Mouse (Mus musculus) neural tube, embryonic 12.5 days (tissue): ENCODE measurements at regions not wholly inside any gene's neighbourhood (a gene's known extent, or its start where the extent isn't known, plus 50 kb on each side); places are given as distances from the start of the nearest gene placed in this dataset.
A peak's percentile ranks its signal among the peaks of the same experiment; 100 is the strongest.

Source experiments
- ATAC-seq: fragments of 200-750 bp; cut with Nextera tagmentation; 2 replicates; pipeline ENCODE4 v1.8.0; 2017; ENCODE audit warnings: low read depth, mild to moderate bottlenecking, moderate TSS enrichment, moderate library complexity; ENCODE audit not compliant: low FRiP score
- H3K27ac ChIP-seq: fragments of 300-500 bp; sonication (generic); 2 replicates; pipeline ENCODE4 v1.5.1; 2016
- H3K27me3 ChIP-seq: fragments of 300-500 bp; sonication (generic); replicated peaks from 2 replicates; pipeline ENCODE4 v1.6.1; 2016; ENCODE audit warnings: mild to moderate bottlenecking
- H3K36me3 ChIP-seq: fragments of 300-500 bp; sonication (generic); 2 replicates; pipeline ENCODE4 v1.6.1; 2016; ENCODE audit warnings: mild to moderate bottlenecking
- H3K4me1 ChIP-seq: fragments of 300-500 bp; sonication (generic); 2 replicates; pipeline ENCODE4 v1.6.1; 2016
- H3K4me2 ChIP-seq: fragments of 300-500 bp; sonication (generic); replicated peaks from 2 replicates; pipeline ENCODE4 v1.6.1; 2016; ENCODE audit warnings: mild to moderate bottlenecking
- H3K4me3 ChIP-seq: fragments of 300-500 bp; sonication (generic); 2 replicates; pipeline ENCODE4 v1.5.1; 2016
- H3K9ac ChIP-seq: fragments of 300-500 bp; sonication (generic); 2 replicates; pipeline ENCODE4 v1.6.1; 2016; ENCODE audit warnings: mild to moderate bottlenecking
- H3K9me3 ChIP-seq: fragments of 300-500 bp; sonication (generic); 2 replicates; pipeline ENCODE4 v1.6.1; 2016; ENCODE audit warnings: mild to moderate bottlenecking
- WGBS: fragments of 180-500 bp; shearing (Covaris S2); methylation state at CpG from one replicate; pipeline ENCODE4 v1.1.7; 2016; 5-methylcytosine and 5-hydroxymethylcytosine counted together

DNA sequence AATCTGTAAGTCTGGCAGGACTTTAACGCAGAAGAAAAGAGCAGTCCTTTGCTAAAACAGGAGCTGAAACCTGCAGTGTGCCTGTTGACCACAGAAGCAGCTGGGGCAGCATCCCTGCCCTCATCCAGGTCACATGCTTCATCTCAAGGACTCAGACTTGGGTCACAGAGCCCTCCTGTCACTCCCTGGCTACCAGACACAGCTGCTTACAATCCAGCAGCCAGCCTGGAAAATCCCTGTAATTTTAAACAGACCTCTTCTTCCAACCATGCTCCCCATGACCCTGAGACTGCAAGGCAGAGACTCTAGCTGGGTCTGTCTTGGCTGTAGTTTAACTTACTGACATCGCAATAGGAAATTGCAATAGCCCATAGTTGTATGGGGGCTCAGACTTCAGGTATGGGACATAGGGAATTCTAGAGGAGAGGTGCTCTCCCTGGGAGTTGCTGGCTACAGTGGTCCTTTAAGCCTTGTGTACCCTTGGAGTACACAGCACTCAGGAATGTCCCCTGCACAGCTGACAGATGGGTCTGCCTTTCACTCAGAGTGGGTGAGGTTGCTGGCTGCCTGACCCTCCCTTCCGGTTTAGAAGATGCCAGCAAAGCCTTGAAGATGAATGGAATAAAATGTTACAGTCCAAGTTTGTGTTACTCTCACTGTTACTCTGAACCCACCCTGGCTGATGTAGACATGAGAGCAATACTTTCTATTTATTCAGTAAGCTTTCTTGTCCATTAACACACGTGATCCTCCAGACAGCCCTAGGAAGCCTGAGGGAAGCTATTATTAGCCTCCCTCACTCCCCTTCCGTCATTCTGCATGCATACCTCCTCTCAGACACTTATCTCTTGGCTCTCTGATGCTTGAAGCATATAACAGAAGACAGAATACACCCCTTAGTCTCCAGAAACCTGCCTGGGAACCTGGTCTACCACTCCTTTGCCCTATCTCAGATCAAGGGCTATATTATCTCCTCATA lies 159.7 kb downstream of the Sox11 start:
- H3K4me3 ChIP-seq: no peak overlapping the region
- WGBS: 51% methylated on average over 5 of the region's 5 CpGs
- no peak overlapping the region for H3K27ac ChIP-seq
- no peaks in the 10 kb centered on the region for H3K36me3 ChIP-seq
- no peak overlapping the region for H3K4me2 ChIP-seq
- no peak overlapping the region for H3K9ac ChIP-seq
- H3K9me3 ChIP-seq: no peaks in the 10 kb centered on the region
- H3K27me3 ChIP-seq: no peaks in the 10 kb centered on the region
- peaks cover 18% of the 10 kb centered on the region for H3K4me1 ChIP-seq
- ATAC-seq: no peak

DNA sequence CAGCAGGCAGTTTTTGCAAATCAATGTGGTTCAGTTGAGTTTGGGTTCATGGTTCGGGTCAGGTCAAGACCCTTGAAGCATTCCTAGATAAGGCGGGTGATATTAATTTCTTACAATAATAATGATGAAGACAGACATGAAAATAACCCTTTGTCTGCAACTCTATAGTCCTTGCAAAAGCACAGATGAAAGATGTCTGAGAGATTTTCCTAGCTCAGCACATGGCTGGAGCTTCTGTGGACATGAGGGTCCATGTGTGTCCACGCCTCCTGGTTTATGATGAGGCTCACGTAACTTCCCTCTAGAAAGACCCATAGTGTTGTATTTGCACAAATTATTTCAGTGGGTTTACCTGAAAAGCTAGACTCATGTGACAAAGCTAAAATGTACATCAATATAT lies 168.8 kb downstream of the Sox11 start:
- H3K4me3 ChIP-seq: no peak overlapping the region
- 90% methylated on average over 4 of the region's 4 CpGs for WGBS
- H3K27me3 ChIP-seq: no peaks in the 10 kb centered on the region
- ATAC-seq: no peak
- no peaks in the 10 kb centered on the region for H3K9me3 ChIP-seq
- no peaks in the 10 kb centered on the region for H3K4me1 ChIP-seq
- no peaks in the 10 kb centered on the region for H3K36me3 ChIP-seq
- no peak overlapping the region for H3K9ac ChIP-seq
- no peak overlapping the region for H3K27ac ChIP-seq
- H3K4me2 ChIP-seq: no peak overlapping the region

DNA sequence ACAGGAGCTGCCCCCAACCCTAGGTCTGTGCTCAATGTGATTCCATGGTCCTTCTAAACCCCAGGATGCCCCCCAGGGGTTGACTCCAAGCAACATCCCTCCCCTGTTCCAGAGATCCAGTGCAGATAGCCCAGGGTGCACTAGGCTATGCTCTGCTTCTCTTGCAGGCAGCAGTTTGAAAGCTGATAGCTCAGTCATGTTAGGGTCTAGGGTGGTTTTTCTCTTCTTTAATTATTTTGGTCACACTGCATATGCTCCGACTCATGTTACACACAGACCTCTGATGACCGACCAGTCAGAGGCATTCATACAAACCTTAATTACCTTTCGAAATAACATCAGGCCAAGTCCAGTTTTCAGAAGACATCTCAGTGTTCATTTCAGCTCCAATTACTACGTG lies 169.2 kb downstream of the Sox11 start:
- H3K27ac ChIP-seq: no peak overlapping the region
- H3K9me3 ChIP-seq: no peaks in the 10 kb centered on the region
- no peaks in the 10 kb centered on the region for H3K4me1 ChIP-seq
- ATAC-seq: no peak
- no peaks in the 10 kb centered on the region for H3K36me3 ChIP-seq
- 76% methylated on average over 4 of the region's 4 CpGs for WGBS
- no peak overlapping the region for H3K4me3 ChIP-seq
- H3K9ac ChIP-seq: no peak overlapping the region
- H3K27me3 ChIP-seq: no peaks in the 10 kb centered on the region
- H3K4me2 ChIP-seq: no peak overlapping the region

DNA sequence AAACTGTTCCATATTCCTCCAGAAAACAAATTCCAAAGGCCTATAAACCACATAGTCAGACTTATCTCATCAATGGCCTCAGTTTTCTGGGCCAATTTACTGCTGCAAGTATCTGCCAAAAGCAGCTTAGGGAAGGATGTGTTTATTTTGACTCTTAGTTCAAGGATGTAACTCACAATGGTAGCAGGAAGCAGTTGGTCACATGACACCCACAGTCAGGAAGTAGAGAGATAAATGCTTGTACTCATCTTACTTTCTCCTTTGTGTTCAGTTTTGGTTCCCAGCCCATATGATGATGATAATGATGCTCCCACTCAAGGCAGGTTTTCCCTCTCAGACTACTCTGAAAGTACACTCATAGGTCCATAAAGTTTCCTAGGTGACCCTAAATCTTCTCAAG lies 170.8 kb downstream of the Sox11 start:
- H3K27ac ChIP-seq: no peak overlapping the region
- ATAC-seq: no peak
- H3K4me1 ChIP-seq: no peaks in the 10 kb centered on the region
- no peak overlapping the region for H3K4me3 ChIP-seq
- no peak overlapping the region for H3K9ac ChIP-seq
- no peaks in the 10 kb centered on the region for H3K9me3 ChIP-seq
- H3K27me3 ChIP-seq: no peaks in the 10 kb centered on the region
- no peaks in the 10 kb centered on the region for H3K36me3 ChIP-seq
- no peak overlapping the region for H3K4me2 ChIP-seq

DNA sequence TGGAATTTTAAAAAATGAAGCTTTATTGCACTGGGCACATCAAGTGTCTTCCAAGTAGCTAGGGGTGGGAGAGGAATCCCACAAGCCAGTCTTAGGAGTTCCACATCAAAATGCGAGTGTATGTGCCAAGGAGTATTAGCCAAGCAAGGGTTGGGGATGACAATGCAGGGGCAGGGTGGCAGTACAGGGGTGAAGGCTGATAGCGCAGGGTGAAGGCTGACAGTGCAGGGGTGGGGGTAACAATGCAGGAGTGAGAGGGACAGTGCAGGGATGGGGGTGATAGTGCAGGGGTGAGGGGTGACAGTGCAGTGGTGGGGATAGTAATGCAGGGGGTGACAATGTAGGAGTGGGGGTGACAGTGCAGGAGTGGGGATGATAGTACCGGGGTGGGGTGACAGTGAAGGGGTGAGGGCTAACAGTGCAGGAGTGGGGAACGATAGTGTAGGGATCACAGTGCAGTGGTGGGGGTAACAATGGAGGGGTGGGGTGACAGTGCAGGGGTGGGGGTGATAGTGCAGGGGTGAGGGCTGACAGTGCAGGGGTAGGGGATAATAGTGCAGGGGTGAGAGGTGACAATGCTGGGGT lies 177.4 kb downstream of the Sox11 start:
- H3K9ac ChIP-seq: no peak overlapping the region
- whole genome bisulfite sequencing: 91% methylated on average over 4 of the region's 4 CpGs
- no peaks in the 10 kb centered on the region for H3K9me3 ChIP-seq
- H3K4me2 ChIP-seq: no peak overlapping the region
- H3K4me3 ChIP-seq: no peak overlapping the region
- 0 out of 2 replicates have a peak, but pooled peaks cover 2% of the 10 kb centered on the region for H3K4me1 ChIP-seq
- no peak for ATAC-seq
- no peaks in the 10 kb centered on the region for H3K27me3 ChIP-seq
- no peak overlapping the region for H3K27ac ChIP-seq
- no peaks in the 10 kb centered on the region for H3K36me3 ChIP-seq

DNA sequence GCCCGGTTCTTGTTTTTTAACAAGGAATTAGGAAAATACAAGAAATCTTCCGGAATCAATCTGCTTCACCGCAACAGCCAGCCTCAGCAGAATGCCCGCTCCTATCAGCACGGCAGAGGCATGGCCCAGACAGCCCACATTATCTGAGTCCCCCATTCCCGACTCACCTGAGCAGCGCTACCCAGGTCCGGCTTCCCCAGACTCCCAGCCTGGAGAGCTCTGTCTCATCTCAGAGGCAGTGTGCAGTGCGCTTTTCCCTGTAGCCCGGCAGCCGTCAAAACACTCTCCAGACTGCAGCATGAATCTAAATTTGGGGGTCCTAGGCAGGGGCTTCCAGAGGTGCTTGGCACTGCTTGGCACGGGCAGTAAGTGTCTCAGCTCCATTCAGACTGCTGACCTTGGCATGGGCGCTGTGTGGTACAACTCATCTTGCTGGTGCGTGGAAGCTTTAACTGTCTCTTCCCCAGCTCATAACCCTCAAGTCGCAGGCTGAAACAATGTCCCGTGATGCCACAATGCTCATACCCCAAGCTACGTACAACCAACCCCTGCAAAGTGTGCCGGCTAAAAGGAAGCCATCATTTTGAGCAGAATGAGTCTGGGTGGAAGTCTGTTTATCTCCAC lies 182.2 kb downstream of the Sox11 start:
- Histone ChIP-seq H3K4me1 (peaks cover 10% of the 10 kb centered on the region), H3K4me2 (no peak overlapping the region), H3K9me3 (no peaks in the 10 kb centered on the region), H3K36me3 (no peaks in the 10 kb centered on the region), H3K27me3 (no peaks in the 10 kb centered on the region), H3K9ac (0 out of 2 replicates have a peak overlapping the region, but pooled peaks have one; percentile 27), H3K4me3 (no peak overlapping the region), H3K27ac (no peak overlapping the region)
- ATAC-seq: no peak
- 87% methylated on average over 18 of the region's 18 CpGs for WGBS

DNA sequence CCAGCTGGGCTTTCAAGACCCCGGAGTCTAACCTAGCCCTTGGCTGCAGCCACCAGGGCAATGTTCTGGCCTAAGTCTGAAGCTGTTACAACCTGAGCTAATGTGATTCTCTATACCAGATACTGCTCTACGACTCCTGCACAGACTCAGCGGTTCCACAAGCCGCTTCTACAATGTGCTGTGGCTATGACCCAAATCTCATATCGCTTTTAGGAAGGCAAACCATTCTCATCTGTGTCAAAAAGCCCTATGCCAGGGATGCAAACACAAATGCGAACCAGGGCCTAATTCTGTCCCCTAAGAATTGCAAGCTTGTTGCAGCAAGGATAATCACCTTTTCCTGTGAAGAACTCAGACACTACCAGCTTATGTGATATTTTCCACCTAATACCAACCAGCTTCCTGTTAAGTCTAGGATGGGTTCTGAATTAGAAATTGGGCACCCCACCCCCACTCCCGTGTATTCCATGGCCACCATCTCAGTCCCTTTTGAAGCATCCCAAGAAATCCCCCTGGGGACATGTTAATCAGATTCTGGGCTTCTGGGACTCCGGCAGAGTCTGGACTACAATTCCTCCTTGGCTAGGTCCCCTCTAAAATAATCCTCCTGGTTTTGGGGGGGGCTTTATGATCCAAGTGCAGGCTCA lies 182.8 kb downstream of the Sox11 start:
- ATAC-seq: no peak
- Histone ChIP-seq H3K4me1 (peaks cover 16% of the 10 kb centered on the region), H3K36me3 (no peaks in the 10 kb centered on the region), H3K4me3 (no peak overlapping the region), H3K27ac (no peak overlapping the region), H3K27me3 (no peaks in the 10 kb centered on the region), H3K9me3 (no peaks in the 10 kb centered on the region), H3K4me2 (no peak overlapping the region), H3K9ac (0 out of 2 replicates have a peak overlapping the region, but pooled peaks have one; percentile 27)
- 78% methylated on average over 8 of the region's 8 CpGs for WGBS

DNA sequence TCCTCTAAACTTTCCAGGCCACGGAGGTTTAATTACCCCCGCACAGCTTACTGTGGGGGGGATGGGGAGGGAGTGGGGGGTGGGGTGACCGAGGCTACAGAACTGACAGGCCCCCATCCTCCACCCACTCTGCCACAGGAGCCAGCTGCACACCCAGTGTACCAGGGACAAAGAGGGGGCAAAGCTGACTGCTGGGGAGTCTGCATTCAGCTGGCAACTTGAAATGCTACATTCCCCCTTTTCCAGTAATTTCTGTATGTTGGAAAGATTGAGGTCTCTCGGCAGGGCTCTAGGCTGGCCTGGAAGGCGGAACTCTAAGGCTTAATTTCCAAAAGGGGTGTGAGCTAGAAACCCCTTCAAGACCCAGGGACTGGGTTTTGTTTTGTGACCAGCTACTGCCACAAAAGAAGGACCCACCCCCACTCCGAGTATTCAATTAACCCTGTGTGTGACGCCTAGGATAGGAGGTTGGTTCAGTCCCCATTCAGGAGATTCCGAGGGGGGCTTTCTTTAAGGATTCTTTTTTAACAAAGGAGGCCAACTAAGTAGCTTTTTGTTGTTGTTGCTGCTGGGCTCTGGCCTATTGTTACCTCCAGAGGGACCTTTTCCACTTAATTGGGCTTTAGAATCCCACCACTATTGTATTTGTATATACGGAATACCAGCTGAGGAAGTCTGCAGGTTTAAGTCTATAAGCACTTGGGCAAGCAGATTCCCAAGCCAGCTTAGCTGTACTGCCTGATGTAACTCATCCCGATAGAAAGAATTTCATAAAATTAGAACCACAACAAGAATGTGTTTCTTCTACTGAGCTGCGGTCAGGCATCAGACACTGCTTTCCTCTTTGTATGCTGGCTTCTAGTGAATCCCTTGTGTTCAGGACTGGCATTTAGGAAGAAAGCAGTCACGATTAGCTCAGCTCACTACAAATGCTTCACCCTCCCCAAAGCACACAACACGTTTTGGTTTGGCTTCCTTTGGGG lies 191.2 kb downstream of the Sox11 start:
- no peaks in the 10 kb centered on the region for H3K27me3 ChIP-seq
- H3K4me1 ChIP-seq: peaks cover 36% of the 10 kb centered on the region
- 11% methylated on average over 13 of the region's 13 CpGs for WGBS
- H3K27ac ChIP-seq: peak overlapping the region; percentile 64
- no peak overlapping the region; the same call in 1 of the 2 replicates for H3K9ac ChIP-seq
- H3K4me3 ChIP-seq: no peak overlapping the region
- H3K4me2 ChIP-seq: peak overlapping the region; percentile 22
- ATAC-seq: peak; percentile 79
- H3K36me3 ChIP-seq: no peaks in the 10 kb centered on the region
- H3K9me3 ChIP-seq: no peaks in the 10 kb centered on the region

DNA sequence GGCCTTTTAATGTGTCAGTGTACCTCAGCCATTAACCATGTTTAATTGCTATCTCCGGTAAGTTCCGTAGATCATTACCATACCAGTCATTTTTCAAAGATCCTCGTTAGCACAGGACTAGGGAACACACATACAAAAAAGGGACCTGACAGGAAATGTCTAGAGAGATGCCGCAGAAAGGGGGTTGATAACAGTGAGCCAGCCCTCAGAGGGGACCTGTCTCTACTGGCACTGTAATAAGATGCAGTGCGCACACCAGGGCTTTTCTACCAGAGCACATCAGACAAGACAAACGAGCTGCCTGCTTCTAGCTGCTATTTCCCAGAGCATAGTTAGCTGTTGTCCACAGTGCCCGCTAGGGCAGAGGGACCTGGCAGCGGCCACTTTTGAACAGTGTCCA lies 199.1 kb downstream of the Sox11 start:
- Histone ChIP-seq H3K4me1 (peaks cover 50% of the 10 kb centered on the region), H3K4me3 (no peak overlapping the region), H3K9ac (no peak overlapping the region), H3K9me3 (no peaks in the 10 kb centered on the region), H3K4me2 (peak overlapping the region; percentile 30; the same call in 1 of the 2 replicates), H3K27me3 (no peaks in the 10 kb centered on the region), H3K27ac (peak overlapping the region; percentile 62), H3K36me3 (no peaks in the 10 kb centered on the region)
- 0 out of 2 replicates have a peak, but pooled peaks have one; percentile 7 for ATAC-seq
- WGBS: 36% methylated on average over 8 of the region's 8 CpGs

DNA sequence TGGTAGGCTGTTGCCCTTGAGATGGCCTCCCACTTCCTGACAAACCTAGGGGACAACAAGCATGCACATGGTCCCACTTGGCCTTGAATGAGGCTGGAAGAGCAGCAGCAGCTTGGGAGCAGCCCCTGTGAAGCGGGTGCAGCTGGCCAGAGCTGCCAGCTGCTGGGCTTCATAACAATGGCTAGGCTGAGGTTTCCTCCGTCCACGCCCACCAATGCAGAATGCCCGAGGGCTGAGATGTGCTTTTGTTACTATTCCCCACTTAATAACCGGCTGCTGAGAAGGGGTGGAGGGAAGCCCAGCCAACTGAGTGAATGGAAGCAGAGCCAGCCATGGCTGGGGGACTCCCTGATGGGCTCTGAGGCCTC lies 202.1 kb downstream of the Sox11 start:
- peak; percentile 82 for ATAC-seq
- no peaks in the 10 kb centered on the region for H3K36me3 ChIP-seq
- H3K27ac ChIP-seq: peak overlapping the region; percentile 94
- no peak overlapping the region for H3K4me3 ChIP-seq
- H3K9ac ChIP-seq: no peak overlapping the region
- WGBS: 7% methylated on average over 5 of the region's 5 CpGs
- H3K4me1 ChIP-seq: peaks cover 57% of the 10 kb centered on the region
- H3K4me2 ChIP-seq: peak overlapping the region; percentile 44
- no peaks in the 10 kb centered on the region for H3K27me3 ChIP-seq
- no peaks in the 10 kb centered on the region for H3K9me3 ChIP-seq

DNA sequence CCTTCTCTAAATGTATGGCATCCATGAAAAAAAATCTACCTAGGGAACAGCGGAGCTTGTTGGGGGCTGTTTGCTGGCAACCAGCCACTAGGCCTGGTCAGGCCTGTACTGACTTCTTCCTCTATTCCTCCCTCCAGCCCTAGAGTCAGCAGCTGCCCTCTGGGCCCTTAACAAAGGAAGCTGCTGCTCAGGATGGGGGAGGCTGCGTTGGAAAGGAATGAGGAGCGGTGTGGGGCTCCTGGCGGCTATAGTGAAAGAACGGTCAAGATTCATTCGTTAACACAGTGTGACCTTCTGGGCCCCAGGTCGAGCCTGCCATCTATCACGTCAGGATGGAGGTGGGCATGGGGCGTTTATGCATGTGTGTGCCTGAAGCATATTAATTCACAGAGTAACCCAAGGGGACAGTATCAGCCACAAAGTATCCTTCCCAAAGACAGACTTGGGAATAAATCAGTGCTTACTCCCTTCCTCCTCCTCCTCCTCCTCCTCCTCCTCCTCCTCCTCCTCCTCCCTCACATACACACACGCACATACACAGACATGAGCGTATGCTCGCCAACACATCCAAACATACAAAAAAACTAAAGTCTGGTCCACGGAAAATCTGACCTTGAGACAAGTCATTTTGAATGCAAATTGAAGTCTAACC lies 202.6 kb downstream of the Sox11 start:
- Histone ChIP-seq H3K4me1 (peaks cover 57% of the 10 kb centered on the region), H3K9ac (peak overlapping the region; percentile 36; the same call in 1 of the 2 replicates), H3K27me3 (no peaks in the 10 kb centered on the region), H3K4me2 (peak overlapping the region; percentile 44), H3K36me3 (no peaks in the 10 kb centered on the region), H3K4me3 (no peak overlapping the region), H3K9me3 (no peaks in the 10 kb centered on the region), H3K27ac (peak overlapping the region; percentile 94)
- ATAC-seq: peak; percentile 91
- WGBS: 21% methylated on average over 12 of the region's 13 CpGs
